Mouse (Mus musculus) myocyte (in vitro differentiated cells): Measurements from ENCODE around the gene Stx7.

Source experiments
- E2F4 ChIP-seq: IDR thresholded peaks from one replicate; pipeline ENCODE4 v1.6.1; 2011; ENCODE audit warnings: mild to moderate bottlenecking, control low read depth, moderate library complexity; ENCODE audit not compliant: insufficient read depth
- POLR2A ChIP-seq: IDR thresholded peaks from one replicate; pipeline ENCODE4 v1.6.1; 2011; ENCODE audit warnings: low read depth, mild to moderate bottlenecking, control low read depth, moderate library complexity; ENCODE audit not compliant: insufficient read length
- POLR2AphosphoS2 ChIP-seq: IDR thresholded peaks from one replicate; pipeline ENCODE4 v1.6.1; 2011; ENCODE audit warnings: low read depth, control low read depth; ENCODE audit not compliant: insufficient read length

- TF ChIP-seq POLR2A (no peak), POLR2AphosphoS2 (no peak), E2F4 (no peak)
These were observed 22.9 kb downstream of the Stx7 start for GRCm38 (mm10) chr10:24171906-24172459.
